Mouse (Mus musculus) liver, embryonic 13.5 days (tissue): ENCODE results near the gene Sema3f. TPM values are rescaled to one million over a fixed set of nuclear protein-coding genes. Genes with fewer than 3 reads are reported as not detected.

Experiments
- ATAC-seq: fragments of 200-750 bp; cut with Nextera tagmentation; 2 replicates; pipeline ENCODE4 v1.8.0; 2017; ENCODE audit warnings: low read depth, mild to moderate bottlenecking, moderate number of reproducible peaks, moderate library complexity
- DNase-seq: peaks from one replicate; pipeline ENCODE4 v3.0.0; 2022
- H3K27ac ChIP-seq: fragments of 300-500 bp; sonication (generic); 2 replicates; pipeline ENCODE4 v1.5.1; 2015; ENCODE audit warnings: moderate library complexity, mild to moderate bottlenecking, inconsistent platforms
- H3K27me3 ChIP-seq: fragments of 300-500 bp; sonication (generic); 2 replicates; pipeline ENCODE4 v1.6.1; 2015; ENCODE audit warnings: mild to moderate bottlenecking, inconsistent platforms
- H3K36me3 ChIP-seq: fragments of 300-500 bp; sonication (generic); 2 replicates; pipeline ENCODE4 v1.6.1; 2015; ENCODE audit warnings: mild to moderate bottlenecking, inconsistent platforms
- H3K4me1 ChIP-seq: fragments of 300-500 bp; sonication (generic); replicated peaks from 2 replicates; pipeline ENCODE4 v1.6.1; 2015; ENCODE audit warnings: inconsistent platforms
- H3K4me2 ChIP-seq: fragments of 300-500 bp; sonication (generic); 2 replicates; pipeline ENCODE4 v1.6.1; 2015; ENCODE audit warnings: inconsistent platforms, mild to moderate bottlenecking, moderate library complexity
- H3K4me3 ChIP-seq: fragments of 300-500 bp; sonication (generic); replicated peaks from 2 replicates; pipeline ENCODE4 v1.5.1; 2015; ENCODE audit warnings: mild to moderate bottlenecking, inconsistent platforms
- H3K9ac ChIP-seq: fragments of 300-500 bp; sonication (generic); 2 replicates; pipeline ENCODE4 v1.6.1; 2015; ENCODE audit warnings: mild to moderate bottlenecking, inconsistent platforms
- H3K9me3 ChIP-seq: fragments of 300-500 bp; sonication (generic); replicated peaks from 2 replicates; pipeline ENCODE4 v1.6.1; 2016; ENCODE audit warnings: inconsistent platforms
- WGBS: fragments of 180-500 bp; shearing (Covaris S2); methylation state at CpG from one replicate; pipeline ENCODE4 v1.1.7; 2015; ENCODE audit not compliant: insufficient replicate concordance; 5-methylcytosine and 5-hydroxymethylcytosine counted together
- polyA plus RNA-seq: library from polyadenylated mRNA; unstranded; fragments of >200 nt; fragmentation: Nextera tagmentation; extraction: Ambion mirVana; gene quantifications from 2 replicates; pipeline ENCODE4 v1.2.1, GENCODE M21; 2015

Sema3f gene
- polyA plus RNA-seq, 1 experiment from 2014 or later = 1.0 TPM

- ATAC-seq (no peak), DNase-seq (no peak)
- H3K9ac ChIP-seq = no peak within 1 kb of the TSS
- H3K4me1 ChIP-seq = peaks cover 23% of the 10 kb centered on the region
- H3K4me2 ChIP-seq = no peak within 1 kb of the TSS
- no peaks in the 10 kb centered on the region for H3K36me3 ChIP-seq
- H3K27ac ChIP-seq = no peak within 1 kb of the TSS
- no peak within 1 kb of the TSS for H3K4me3 ChIP-seq
- peaks cover 74% of the 10 kb centered on the region for H3K27me3 ChIP-seq
- 69% methylated on average over 9 of the region's 9 CpGs for WGBS
- no peaks in the 10 kb centered on the region for H3K9me3 ChIP-seq
Measured at GRCm38 (mm10) chr9:107669480-107669945, 40.8 kb downstream of the Sema3f start, which contains the start of gene Slc38a3. Slc38a3 (minus strand) TSS chr9:107669530.

- no peak for DNase-seq
- ATAC-seq = no peak
- Histone ChIP-seq H3K27ac (no peak overlapping the region), H3K4me1 (peaks cover 23% of the 10 kb centered on the region), H3K9me3 (no peaks in the 10 kb centered on the region), H3K4me3 (no peak overlapping the region), H3K4me2 (no peak overlapping the region), H3K36me3 (no peaks in the 10 kb centered on the region), H3K9ac (no peak overlapping the region), H3K27me3 (peaks cover 71% of the 10 kb centered on the region)
- WGBS = 56% methylated on average over 3 of the region's 3 CpGs
Measured at GRCm38 (mm10) chr9:107668916-107669315, 41.4 kb downstream of the Sema3f start.

- H3K4me3 ChIP-seq = no peak overlapping the region
- no peak for DNase-seq
- H3K4me2 ChIP-seq = peak overlapping the region; percentile 64; the same call in 1 of the 2 replicates
- no peaks in the 10 kb centered on the region for H3K36me3 ChIP-seq
- H3K27ac ChIP-seq = no peak overlapping the region
- H3K27me3 ChIP-seq = peaks cover 77% of the 10 kb centered on the region
- whole genome bisulfite sequencing = 27% methylated on average over 8 of the region's 8 CpGs
- H3K4me1 ChIP-seq = peaks cover 23% of the 10 kb centered on the region
- H3K9ac ChIP-seq = no peak overlapping the region
- H3K9me3 ChIP-seq = no peaks in the 10 kb centered on the region
- no peak for ATAC-seq
Measured at GRCm38 (mm10) chr9:107668011-107668410, 42.3 kb downstream of the Sema3f start.

- H3K9ac ChIP-seq = peak overlapping the region; percentile 47
- ATAC-seq = peak; percentile 71
- peak overlapping the region; percentile 64 for H3K4me2 ChIP-seq
- H3K27me3 ChIP-seq = peaks cover 81% of the 10 kb centered on the region
- 3% methylated on average over 24 of the region's 24 CpGs for WGBS
- DNase-seq = no peak
- no peaks in the 10 kb centered on the region for H3K36me3 ChIP-seq
- no peaks in the 10 kb centered on the region for H3K9me3 ChIP-seq
- H3K4me3 ChIP-seq = peak overlapping the region; percentile 46
- H3K27ac ChIP-seq = no peak overlapping the region
- peaks cover 23% of the 10 kb centered on the region for H3K4me1 ChIP-seq
Measured at GRCm38 (mm10) chr9:107667219-107667618, 43.1 kb downstream of the Sema3f start.

GRCm38 (mm10) chr9:107666751-107667205 lies 43.5 kb downstream of the Sema3f start:
- Histone ChIP-seq H3K27ac (no peak overlapping the region), H3K36me3 (no peaks in the 10 kb centered on the region), H3K4me2 (peak overlapping the region; percentile 64), H3K27me3 (peaks cover 81% of the 10 kb centered on the region), H3K4me3 (peak overlapping the region; percentile 46), H3K9me3 (no peaks in the 10 kb centered on the region), H3K4me1 (peaks cover 23% of the 10 kb centered on the region), H3K9ac (peak overlapping the region; percentile 47)
- no peak for ATAC-seq
- 4% methylated on average over 30 of the region's 30 CpGs for WGBS
- DNase-seq = no peak

GRCm38 (mm10) chr9:107665308-107665707 lies 45.0 kb downstream of the Sema3f start:
- peaks cover 74% of the 10 kb centered on the region for H3K27me3 ChIP-seq
- ATAC-seq (no peak), DNase-seq (no peak)
- WGBS = 59% methylated on average over 7 of the region's 7 CpGs
- no peaks in the 10 kb centered on the region for H3K9me3 ChIP-seq
- no peak overlapping the region for H3K4me3 ChIP-seq
- H3K4me1 ChIP-seq = peaks cover 23% of the 10 kb centered on the region
- H3K36me3 ChIP-seq = no peaks in the 10 kb centered on the region
- H3K9ac ChIP-seq = no peak overlapping the region
- H3K27ac ChIP-seq = no peak overlapping the region
- no peak overlapping the region for H3K4me2 ChIP-seq

- DNase-seq (no peak), ATAC-seq (no peak)
- Histone ChIP-seq H3K9me3 (no peaks in the 10 kb centered on the region), H3K4me2 (no peak overlapping the region), H3K27me3 (peaks cover 57% of the 10 kb centered on the region), H3K4me3 (no peak overlapping the region), H3K36me3 (no peaks in the 10 kb centered on the region), H3K9ac (no peak overlapping the region), H3K27ac (no peak overlapping the region), H3K4me1 (peaks cover 21% of the 10 kb centered on the region)
- WGBS = 65% methylated on average over 9 of the region's 9 CpGs
Measured at GRCm38 (mm10) chr9:107663525-107663924, 46.8 kb downstream of the Sema3f start.

GRCm38 (mm10) chr9:107662342-107662741 lies 47.9 kb downstream of the Sema3f start:
- no peak overlapping the region for H3K4me2 ChIP-seq
- no peak overlapping the region for H3K27ac ChIP-seq
- no peak for DNase-seq
- no peak overlapping the region for H3K4me3 ChIP-seq
- H3K9ac ChIP-seq = no peak overlapping the region
- no peaks in the 10 kb centered on the region for H3K36me3 ChIP-seq
- H3K27me3 ChIP-seq = peaks cover 45% of the 10 kb centered on the region
- WGBS = 66% methylated on average over 8 of the region's 8 CpGs
- no peaks in the 10 kb centered on the region for H3K9me3 ChIP-seq
- peaks cover 10% of the 10 kb centered on the region for H3K4me1 ChIP-seq
- ATAC-seq = no peak

GRCm38 (mm10) chr9:107660777-107661176 lies 49.5 kb downstream of the Sema3f start:
- Histone ChIP-seq H3K27me3 (peaks cover 29% of the 10 kb centered on the region), H3K27ac (no peak overlapping the region)

GRCm38 (mm10) chr9:107659961-107660360 lies 50.3 kb downstream of the Sema3f start:
- Histone ChIP-seq H3K4me1 (no peaks in the 10 kb centered on the region), H3K4me2 (no peak overlapping the region), H3K36me3 (no peaks in the 10 kb centered on the region), H3K9me3 (no peaks in the 10 kb centered on the region), H3K9ac (no peak overlapping the region), H3K27ac (no peak overlapping the region), H3K27me3 (peaks cover 21% of the 10 kb centered on the region), H3K4me3 (no peak overlapping the region)
- DNase-seq = no peak
- ATAC-seq = no peak
- WGBS = 64% methylated on average over 3 of the region's 3 CpGs

More at GRCm38 (mm10) chr9:107660777-107661176, 49.5 kb downstream of the Sema3f start:
- DNase-seq (no peak), ATAC-seq (no peak)
- 62% methylated on average over 3 of the region's 3 CpGs for WGBS
- H3K9me3 ChIP-seq = no peaks in the 10 kb centered on the region
- no peaks in the 10 kb centered on the region for H3K4me1 ChIP-seq
- no peak overlapping the region for H3K4me3 ChIP-seq
- H3K4me2 ChIP-seq = no peak overlapping the region
- H3K9ac ChIP-seq = no peak overlapping the region
- no peaks in the 10 kb centered on the region for H3K36me3 ChIP-seq

- DNase-seq = no peak
Measured at GRCm38 (mm10) chr9:107659551-107659950, 50.7 kb downstream of the Sema3f start.

GRCm38 (mm10) chr9:107658096-107658495 lies 52.2 kb downstream of the Sema3f start:
- Histone ChIP-seq H3K36me3 (no peaks in the 10 kb centered on the region), H3K4me3 (no peak overlapping the region), H3K4me1 (no peaks in the 10 kb centered on the region; the same call in 1 of the 2 replicates), H3K9ac (no peak overlapping the region), H3K27me3 (peaks cover 5% of the 10 kb centered on the region; the same call in 1 of the 2 replicates), H3K27ac (no peak overlapping the region), H3K4me2 (no peak overlapping the region), H3K9me3 (no peaks in the 10 kb centered on the region)
- WGBS = 64% methylated on average over 6 of the region's 6 CpGs
- ATAC-seq (no peak), DNase-seq (no peak)

More at GRCm38 (mm10) chr9:107659551-107659950, 50.7 kb downstream of the Sema3f start:
- 70% methylated on average over 10 of the region's 10 CpGs for WGBS
- no peak for ATAC-seq
- H3K27ac ChIP-seq = no peak overlapping the region
- H3K9ac ChIP-seq = no peak overlapping the region
- H3K9me3 ChIP-seq = no peaks in the 10 kb centered on the region
- H3K4me1 ChIP-seq = no peaks in the 10 kb centered on the region
- H3K4me2 ChIP-seq = no peak overlapping the region
- no peaks in the 10 kb centered on the region for H3K36me3 ChIP-seq
- H3K4me3 ChIP-seq = no peak overlapping the region
- H3K27me3 ChIP-seq = peaks cover 17% of the 10 kb centered on the region
